Mouse (Mus musculus): ENCODE results near the gene Ceacam3.

The Ceacam3 gene

GRCm38 (mm10) chr7:17149931-17150330 is at the start of gene Ceacam3:
Gene Ceacam3, plus strand, starts transcription at chr7:17150282.
- TF ChIP-seq GATA4 (IDR thresholded peaks at IDR 0.05; ENCODE audit: insufficient replicate concordance, low read length) = no peak

DNA sequence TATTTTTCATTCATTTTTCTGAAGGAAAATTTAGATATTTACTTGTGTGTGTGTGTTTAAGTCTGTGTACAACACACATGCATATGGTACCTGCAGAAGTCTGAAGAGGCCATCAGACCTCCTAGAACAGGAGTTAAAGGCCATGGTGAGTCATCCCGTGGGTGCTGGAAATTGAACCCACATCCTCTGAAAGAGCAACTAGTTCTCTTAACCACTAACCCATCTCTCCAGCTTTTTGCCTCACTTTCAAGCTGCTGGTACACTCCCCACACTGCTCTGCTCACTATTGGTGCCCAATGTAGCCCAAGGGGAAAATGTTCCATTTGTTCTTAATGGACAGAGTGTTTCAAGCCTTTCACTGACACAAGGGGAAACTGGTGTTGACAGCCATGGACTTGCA is 14.8 kb upstream of the Ceacam3 start:
- no peak for TF ChIP-seq GATA4 (IDR thresholded peaks at IDR 0.05; ENCODE audit: insufficient replicate concordance, low read length)

- no peak for TF ChIP-seq GATA4 (IDR thresholded peaks at IDR 0.05; ENCODE audit: insufficient replicate concordance, low read length)
Measured at GRCm38 (mm10) chr7:17155634-17156033, 5.6 kb downstream of the Ceacam3 start.

GRCm38 (mm10) chr7:17156885-17157677 is 7.0 kb downstream of the Ceacam3 start:
- TF ChIP-seq GATA4 (IDR thresholded peaks at IDR 0.05; ENCODE audit: insufficient replicate concordance, low read length) = no peak

DNA sequence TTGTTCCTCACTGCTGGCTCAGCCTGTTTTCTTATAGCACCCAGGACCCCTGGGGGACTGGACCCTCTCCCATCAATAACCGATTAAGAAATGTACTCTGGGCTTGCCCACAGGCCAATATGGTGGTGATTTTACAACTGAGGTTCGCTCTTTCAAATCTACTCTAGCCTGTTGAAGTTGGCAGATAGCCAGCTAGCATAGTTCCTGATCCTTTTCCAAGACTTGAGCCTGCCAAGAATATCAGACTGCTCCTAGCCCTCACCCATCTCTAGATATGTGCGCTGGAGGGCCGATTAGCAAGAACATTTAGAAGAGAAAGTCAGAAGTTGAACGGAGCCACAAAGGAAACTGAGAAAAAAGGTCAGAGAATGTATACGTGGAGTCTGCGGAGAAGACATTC is 8.9 kb downstream of the Ceacam3 start:
- TF ChIP-seq GATA4 (IDR thresholded peaks at IDR 0.05; ENCODE audit: insufficient replicate concordance, low read length) = no peak

GRCm38 (mm10) chr7:17171827-17172226 is 21.7 kb downstream of the Ceacam3 start:
- no peak for TF ChIP-seq GATA4 (IDR thresholded peaks at IDR 0.05; ENCODE audit: insufficient replicate concordance, low read length)

- no peak for TF ChIP-seq GATA4 (IDR thresholded peaks at IDR 0.05; ENCODE audit: insufficient replicate concordance, low read length)
Measured at GRCm38 (mm10) chr7:17203177-17203576, 53.1 kb downstream of the Ceacam3 start, which contains the start of gene Psg29. Gene Psg29, plus strand, starts transcription at chr7:17203477.

DNA sequence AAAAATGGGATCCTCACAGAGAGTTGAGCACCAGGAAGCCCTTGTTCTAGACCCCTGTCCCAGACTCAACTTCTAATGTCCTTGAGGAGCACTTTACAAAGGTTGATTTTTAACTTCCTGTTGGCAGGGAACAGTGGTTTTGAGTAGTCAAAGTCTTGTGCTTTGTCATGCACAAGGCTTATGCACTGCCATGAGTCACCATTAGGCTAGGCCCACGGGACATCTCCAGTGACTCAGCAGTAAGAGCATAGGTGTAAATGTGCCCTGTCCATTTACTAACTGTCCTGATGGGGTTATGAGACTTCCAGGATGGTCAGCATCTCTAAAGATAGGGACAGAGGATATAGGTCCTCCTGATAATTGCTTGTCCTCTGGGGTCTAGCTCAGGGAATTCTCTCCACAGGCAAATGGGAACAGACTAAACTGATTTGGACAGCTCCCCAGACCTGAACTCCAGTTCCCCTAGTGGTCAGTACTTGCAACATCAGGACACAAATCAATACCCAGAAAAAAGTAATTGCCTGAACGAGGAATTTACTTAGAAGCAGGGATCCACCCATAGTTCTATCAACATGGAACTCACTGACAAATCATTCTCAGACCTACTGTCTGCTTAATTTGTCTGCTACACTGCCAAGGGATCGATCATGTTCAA is 55.6 kb downstream of the Ceacam3 start:
- no peak for TF ChIP-seq GATA4 (IDR thresholded peaks at IDR 0.05; ENCODE audit: insufficient replicate concordance, low read length)

Data from liver, adult (tissue).